Mouse (Mus musculus): ENCODE results near the gene Akap13.
"Not testable (repeated sequence)": the region's sequence is repeated elsewhere in the genome, so short reads cannot be mapped to it uniquely, and the experiment has no call there.

- not testable (repeated sequence) for TF ChIP-seq CTCF (IDR thresholded peaks at IDR 0.05); POLR2A (IDR thresholded peaks at IDR 0.05; ENCODE audit: insufficient read depth, low read depth, low read length)
These were observed 305.5 kb downstream of the Akap13 start for GRCm38 (mm10) chr7:75760661-75761319.

All from heart, adult 2 months (tissue).